Mouse (Mus musculus): ENCODE data around the gene Srrt. TPM values are rescaled to one million over a fixed set of nuclear protein-coding genes. Genes with fewer than 3 reads are reported as not detected.

Srrt gene
- total RNA-seq, 2 experiments from 2014 or later = 164 to 213 TPM

GRCm38 (mm10) chr5:137338663-137339289, 31.3 kb upstream of the Srrt start:
- DNase-seq (ENCODE audit: extremely low spot score in 1 of 2, low spot score in 1 of 2) = no peak

GRCm38 (mm10) chr5:137338256-137338655, 30.8 kb upstream of the Srrt start:
- DNase-seq (ENCODE audit: extremely low spot score in 1 of 2, low spot score in 1 of 2) = peak; percentile 65 to 76

- no peak for DNase-seq (ENCODE audit: extremely low spot score in 1 of 2, low spot score in 1 of 2)
Observed at GRCm38 (mm10) chr5:137337190-137337589, 29.7 kb upstream of the Srrt start.

- no peak for DNase-seq (ENCODE audit: extremely low spot score in 1 of 2, low spot score in 1 of 2)
Observed at GRCm38 (mm10) chr5:137335066-137335465, 27.6 kb upstream of the Srrt start.

GRCm38 (mm10) chr5:137334317-137334716, 26.8 kb upstream of the Srrt start:
- DNase-seq (ENCODE audit: extremely low spot score in 1 of 2, low spot score in 1 of 2) = no peak

- DNase-seq (ENCODE audit: extremely low spot score in 1 of 2, low spot score in 1 of 2) = peak; percentile 81 to 84
Observed at GRCm38 (mm10) chr5:137333512-137334174, 26.2 kb upstream of the Srrt start, which contains the start of gene Slc12a9. TSS of gene Slc12a9 (minus strand) at chr5:137333597.

- no peak for DNase-seq (ENCODE audit: extremely low spot score in 1 of 2, low spot score in 1 of 2)
Observed at GRCm38 (mm10) chr5:137332857-137333511, 25.5 kb upstream of the Srrt start.

GRCm38 (mm10) chr5:137330910-137331309, 23.4 kb upstream of the Srrt start:
- DNase-seq (ENCODE audit: extremely low spot score in 1 of 2, low spot score in 1 of 2) = no peak

- no peak for DNase-seq (ENCODE audit: extremely low spot score in 1 of 2, low spot score in 1 of 2)
Observed at GRCm38 (mm10) chr5:137320996-137321395, 13.5 kb upstream of the Srrt start.

GRCm38 (mm10) chr5:137318570-137318969, 11.1 kb upstream of the Srrt start:
- no peak for DNase-seq (ENCODE audit: extremely low spot score in 1 of 2, low spot score in 1 of 2)

GRCm38 (mm10) chr5:137317361-137317760, 9.9 kb upstream of the Srrt start:
- no peak for DNase-seq (ENCODE audit: extremely low spot score in 1 of 2, low spot score in 1 of 2)

GRCm38 (mm10) chr5:137315084-137315903, 7.8 kb upstream of the Srrt start:
- DNase-seq (ENCODE audit: extremely low spot score in 1 of 2, low spot score in 1 of 2) = no peak

- peak; percentile 47 to 56 for DNase-seq (ENCODE audit: extremely low spot score in 1 of 2, low spot score in 1 of 2)
Observed at GRCm38 (mm10) chr5:137314193-137315083, 7.0 kb upstream of the Srrt start, which contains the start of gene Trip6. TSS of gene Trip6 (minus strand) at chr5:137314404.

GRCm38 (mm10) chr5:137313466-137314192, 6.2 kb upstream of the Srrt start:
- no peak for DNase-seq (ENCODE audit: extremely low spot score in 1 of 2, low spot score in 1 of 2)

- DNase-seq (ENCODE audit: extremely low spot score in 1 of 2, low spot score in 1 of 2) = no peak
Observed at GRCm38 (mm10) chr5:137308356-137308755, 882 bp upstream of the Srrt start.

GRCm38 (mm10) chr5:137306439-137307005, 952 bp downstream of the Srrt start:
- DNase-seq (ENCODE audit: extremely low spot score in 1 of 2, low spot score in 1 of 2) = no peak

GRCm38 (mm10) chr5:137305822-137306221, 1.7 kb downstream of the Srrt start:
- no peak for DNase-seq (ENCODE audit: extremely low spot score in 1 of 2, low spot score in 1 of 2)

GRCm38 (mm10) chr5:137304816-137305215, 2.7 kb downstream of the Srrt start:
- no peak for DNase-seq (ENCODE audit: extremely low spot score in 1 of 2, low spot score in 1 of 2)

GRCm38 (mm10) chr5:137304165-137304564, 3.3 kb downstream of the Srrt start:
- no peak for DNase-seq (ENCODE audit: extremely low spot score in 1 of 2, low spot score in 1 of 2)
